Mouse (Mus musculus) ES-E14 (cell line): ENCODE measurements at regions not wholly inside any gene's neighbourhood (a gene's known extent, or its start where the extent isn't known, plus 50 kb on each side); places are given as distances from the start of the nearest gene placed in this dataset.

Experiments used
- DNase-seq: peaks from one replicate; pipeline ENCODE4 v3.0.0-alpha.2; 2013; ENCODE audit warnings: low read depth, low spot score
- H3K27ac ChIP-seq: 2 replicates; pipeline ENCODE4 v1.5.1; 2012; ENCODE audit warnings: low read depth, mild to moderate bottlenecking, low read length, moderate library complexity, mixed read lengths; ENCODE audit not compliant: poor library complexity, insufficient read depth, severe bottlenecking
- H3K36me3 ChIP-seq: 2 replicates; pipeline ENCODE4 v1.6.1; 2012; ENCODE audit warnings: mild to moderate bottlenecking, low read length, moderate library complexity, mixed read lengths; ENCODE audit not compliant: control insufficient read depth, poor library complexity, insufficient read depth, severe bottlenecking
- H3K4me1 ChIP-seq, 2 experiments: fragments of 150-350 bp in 1 of 2; sonication (generic) in 1 of 2; 2 replicates each; pipeline ENCODE4 v1.6.1; 2012; ENCODE audit warnings: low read length in 2 of 2, mild to moderate bottlenecking in 1 of 2, mixed read lengths in 1 of 2; ENCODE audit not compliant: control insufficient read depth in 2 of 2, insufficient read depth in 2 of 2, poor library complexity in 1 of 2
- H3K4me3 ChIP-seq, 2 experiments: fragments of 150-350 bp in 1 of 2; sonication (generic) in 1 of 2; 2 replicates each; pipeline ENCODE4 v1.5.1; 2012; ENCODE audit warnings: low read length in 2 of 2, low read depth in 1 of 2, mild to moderate bottlenecking in 1 of 2, mixed read lengths in 1 of 2; ENCODE audit not compliant: insufficient read depth in 1 of 2, poor library complexity in 1 of 2, severe bottlenecking in 1 of 2
- H3K9ac ChIP-seq: 2 replicates; pipeline ENCODE4 v1.6.1; 2012; ENCODE audit warnings: low read depth, mild to moderate bottlenecking, low read length, mixed read lengths; ENCODE audit not compliant: poor library complexity, insufficient read depth, severe bottlenecking
- H3K9me3 ChIP-seq: fragments of 150-350 bp; sonication (generic); 2 replicates; pipeline ENCODE4 v1.6.1; 2012; ENCODE audit warnings: low read depth, mild to moderate bottlenecking, low read length; ENCODE audit not compliant: control insufficient read depth, insufficient read depth
- CHD2 ChIP-seq: IDR thresholded peaks from 2 replicates; pipeline ENCODE4 v1.6.1; 2014; ENCODE audit warnings: mild to moderate bottlenecking, low read depth, low read length, inconsistent platforms
- HCFC1 ChIP-seq: IDR thresholded peaks from 2 replicates; pipeline ENCODE4 v1.6.1; 2012; ENCODE audit warnings: low read length, inconsistent platforms, borderline replicate concordance; ENCODE audit not compliant: insufficient read depth
- MAFK ChIP-seq: IDR thresholded peaks from 2 replicates; pipeline ENCODE4 v1.6.1; 2014; ENCODE audit warnings: mild to moderate bottlenecking, low read depth, low read length, inconsistent platforms; ENCODE audit not compliant: insufficient read depth
- ZC3H11A ChIP-seq: IDR thresholded peaks from 2 replicates; pipeline ENCODE4 v1.6.1; 2012; ENCODE audit warnings: low read depth, mild to moderate bottlenecking, inconsistent platforms, low read length, borderline replicate concordance
- ZNF384 ChIP-seq: IDR thresholded peaks from 2 replicates; pipeline ENCODE4 v1.6.1; 2012; ENCODE audit warnings: low read depth, low read length, inconsistent platforms
- in situ Hi-C, 2 experiments: fragments of 600-800 bp; cut with MboI; formaldehyde crosslinking; loops; one replicate each; pipeline ENCODE4 v1.15.1; 2025; ENCODE audit warnings: low sequenced_read_pairs in 2 of 2, inconsistent platforms in 1 of 2; ENCODE audit not compliant: unreplicated experiment in 2 of 2

- no peak for DNase-seq
- TF ChIP-seq ZNF384 (no peak), ZC3H11A (no peak)
- Histone ChIP-seq H3K4me3 (no peak overlapping the region), H3K9me3 (no peaks in the 10 kb centered on the region), H3K4me1 (0 out of 4 replicates have a peak, but pooled peaks cover 0 to 3% of the 10 kb centered on the region in 2 experiments), H3K27ac (no peak overlapping the region), H3K9ac (no peak overlapping the region), H3K36me3 (no peaks in the 10 kb centered on the region)
- in situ Hi-C loops: no loop called here
These were observed 98.6 kb upstream of the Nfe2l3 start for GRCm38 (mm10) chr6:51333722-51334360.

DNA sequence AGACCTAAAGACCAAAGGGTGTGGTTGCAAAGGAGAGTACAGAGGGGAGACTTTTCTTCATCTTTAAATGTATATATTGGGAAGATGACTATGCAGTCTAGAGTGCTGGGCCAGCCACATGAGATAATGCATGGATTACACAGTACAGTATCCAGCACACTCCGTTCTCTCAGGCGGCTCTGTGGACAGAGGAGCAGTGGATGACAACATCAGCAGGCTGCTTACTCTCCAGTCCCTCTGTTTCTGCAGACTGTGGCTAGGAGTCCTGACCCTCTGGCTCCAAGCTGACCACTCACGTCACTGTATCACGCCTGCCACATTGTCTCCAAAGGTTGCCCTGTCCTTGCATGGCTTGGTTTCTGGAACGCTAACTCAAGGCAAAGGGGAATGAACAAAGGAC is 97.2 kb upstream of the Nfe2l3 start:
- H3K36me3 ChIP-seq: no peaks in the 10 kb centered on the region
- 0 out of 4 replicates have a peak, but pooled peaks cover 0 to 3% of the 10 kb centered on the region in 2 experiments for H3K4me1 ChIP-seq
- no peak for DNase-seq
- H3K9ac ChIP-seq: no peak overlapping the region
- H3K27ac ChIP-seq: no peak overlapping the region
- H3K9me3 ChIP-seq: no peaks in the 10 kb centered on the region
- H3K4me3 ChIP-seq: no peak overlapping the region
- TF ChIP-seq ZNF384: no peak
- TF ChIP-seq CHD2: no peak
- TF ChIP-seq MAFK: no peak
- in situ Hi-C loops: no loop called here

DNA sequence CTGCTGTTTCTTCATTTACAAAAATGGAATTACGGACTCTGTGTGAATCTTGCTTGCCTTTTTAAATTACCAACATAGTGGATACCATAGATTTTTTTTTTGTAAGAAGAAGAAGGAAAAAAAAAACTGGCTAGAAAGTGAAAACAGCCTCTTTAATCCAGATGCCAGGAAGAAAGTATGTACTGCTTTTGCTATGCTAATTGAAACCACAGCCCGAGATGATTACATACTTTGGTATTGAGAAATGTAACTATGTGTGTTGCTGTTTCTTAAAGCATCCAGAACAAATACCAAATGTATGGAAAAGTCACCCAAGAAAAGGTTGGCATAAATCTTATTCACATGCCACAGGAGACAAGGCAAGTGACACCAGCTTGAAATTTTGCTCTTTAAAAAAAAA is 93.2 kb upstream of the Nfe2l3 start:
- in situ Hi-C loops: no loop called here
- no peak for DNase-seq

GRCm38 (mm10) chr6:51347721-51348120 is 84.7 kb upstream of the Nfe2l3 start:
- Histone ChIP-seq H3K27ac (no peak overlapping the region), H3K4me3 (no peak overlapping the region), H3K9me3 (no peaks in the 10 kb centered on the region), H3K4me1 (no peaks in the 10 kb centered on the region), H3K36me3 (no peaks in the 10 kb centered on the region), H3K9ac (no peak overlapping the region)
- in situ Hi-C loops: no loop called here
- TF ChIP-seq ZC3H11A (no peak), CHD2 (no peak), MAFK (no peak), ZNF384 (no peak), HCFC1 (no peak)
- DNase-seq: no peak

More for the DNA sequence above, 93.2 kb upstream of the Nfe2l3 start:
- Histone ChIP-seq H3K36me3 (no peaks in the 10 kb centered on the region), H3K9ac (no peak overlapping the region), H3K27ac (no peak overlapping the region), H3K9me3 (no peaks in the 10 kb centered on the region), H3K4me1 (0 out of 4 replicates have a peak, but pooled peaks cover 0 to 3% of the 10 kb centered on the region in 2 experiments), H3K4me3 (no peak overlapping the region)
- TF ChIP-seq HCFC1 (no peak), ZNF384 (no peak; the same call in 1 of the 2 replicates), CHD2 (no peak), MAFK (no peak), ZC3H11A (no peak)

DNA sequence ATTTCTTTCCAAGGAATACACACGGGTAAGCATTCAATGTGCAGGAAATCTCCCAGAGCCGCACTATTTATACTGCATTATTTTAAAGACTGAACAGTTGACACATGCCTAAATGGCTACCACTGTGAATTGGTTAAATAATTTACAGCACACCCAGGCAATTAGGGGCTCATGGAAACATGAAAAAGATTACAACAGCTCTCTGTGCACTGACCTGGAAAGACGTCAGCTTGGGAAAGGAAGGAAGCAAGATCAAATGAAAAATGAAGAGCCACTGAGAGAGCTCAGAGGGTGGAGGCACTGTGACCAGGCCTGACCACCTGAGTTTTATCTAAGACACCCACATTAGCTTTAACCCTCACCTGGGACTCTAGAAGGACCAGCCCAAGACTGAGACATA is 82.7 kb upstream of the Nfe2l3 start:
- DNase-seq: no peak
- Histone ChIP-seq H3K9me3 (no peaks in the 10 kb centered on the region), H3K27ac (no peak overlapping the region), H3K9ac (no peak overlapping the region), H3K4me3 (no peak overlapping the region), H3K36me3 (no peaks in the 10 kb centered on the region), H3K4me1 (no peaks in the 10 kb centered on the region)
- in situ Hi-C loops: no loop called here
- no peak for TF ChIP-seq MAFK
- no peak for TF ChIP-seq HCFC1
